Mouse (Mus musculus): ENCODE data around the gene Exoc6.

GRCm38 (mm10) chr19:37529975-37530515, 20.2 kb upstream of the Exoc6 start:
- TF ChIP-seq POLR2A (IDR thresholded peaks at IDR 0.05; ENCODE audit: insufficient read length, low read depth) (no peak), POLR2AphosphoS2 (IDR thresholded peaks at IDR 0.05; ENCODE audit: insufficient read length, low read depth) (no peak), TCF12 (IDR thresholded peaks at IDR 0.05; ENCODE audit: insufficient read depth, poor library complexity, severe bottlenecking) (no peak)

All from myocyte (in vitro differentiated cells).